Mouse (Mus musculus) left cerebral cortex, adult 11 months (tissue): ENCODE measurements around the gene Gm10096.
"Not testable (repeated sequence)": the region's sequence is repeated elsewhere in the genome, so short reads cannot be mapped to it uniquely, and the experiment has no call there.

ENCODE experiments used
- DNase-seq: peaks from one replicate; pipeline ENCODE4 v3.0.0; 2022; ENCODE audit warnings: low spot score

The Gm10096 gene

DNA sequence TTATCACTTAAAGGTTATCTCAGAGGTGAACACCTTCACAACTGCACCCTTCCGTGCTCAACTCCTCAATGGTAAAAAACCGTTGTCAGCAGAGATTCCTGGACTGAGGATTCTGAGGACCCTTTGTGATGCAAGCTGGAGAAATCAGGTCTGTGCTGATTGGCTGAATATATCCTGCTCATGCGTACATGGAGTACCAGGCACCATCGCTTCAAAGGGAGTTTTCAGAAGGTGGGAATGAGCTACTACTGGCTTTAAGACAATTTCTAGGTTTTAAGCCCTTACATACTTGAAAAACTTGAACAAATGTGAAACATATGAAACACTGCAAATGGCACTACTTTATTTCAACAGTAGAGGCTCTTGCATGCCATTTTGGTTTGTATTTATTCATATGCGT is at the start of gene Gm10096:
Gene Gm10096, minus strand, starts transcription at position 101 of the 400 bp plus-strand sequence.
- not testable (repeated sequence) for DNase-seq
